Mouse (Mus musculus): ENCODE data around the gene Olfr1006. TPM values are rescaled to one million over a fixed set of nuclear protein-coding genes. Genes with fewer than 3 reads are reported as not detected.
"Not testable (repeated sequence)": the region's sequence is repeated elsewhere in the genome, so short reads cannot be mapped to it uniquely, and the experiment has no call there.

The Olfr1006 gene
- total RNA-seq (2022): not detected

DNA sequence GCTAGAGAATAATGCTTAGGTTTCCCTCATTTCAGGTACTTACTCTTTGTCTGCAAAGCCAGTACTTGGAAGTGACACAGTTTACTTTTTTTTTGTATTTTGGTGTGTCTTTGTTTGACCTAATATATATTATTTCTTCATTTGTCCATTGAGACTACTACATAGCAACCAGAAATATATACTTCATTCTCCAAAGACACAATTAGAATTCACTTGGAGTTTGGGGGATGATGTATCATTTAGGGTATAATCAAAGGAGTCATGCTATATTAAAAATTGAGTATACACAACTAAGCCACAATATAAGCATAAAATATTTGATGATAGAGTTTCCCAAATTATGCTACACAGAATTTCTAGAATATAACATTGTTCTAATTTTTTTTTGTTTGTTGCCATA lies at the start of gene Olfr1006:
TSS of gene Olfr1006 (minus strand) at position 101 of the 400 bp plus-strand sequence.
- no peak for DNase-seq

DNA sequence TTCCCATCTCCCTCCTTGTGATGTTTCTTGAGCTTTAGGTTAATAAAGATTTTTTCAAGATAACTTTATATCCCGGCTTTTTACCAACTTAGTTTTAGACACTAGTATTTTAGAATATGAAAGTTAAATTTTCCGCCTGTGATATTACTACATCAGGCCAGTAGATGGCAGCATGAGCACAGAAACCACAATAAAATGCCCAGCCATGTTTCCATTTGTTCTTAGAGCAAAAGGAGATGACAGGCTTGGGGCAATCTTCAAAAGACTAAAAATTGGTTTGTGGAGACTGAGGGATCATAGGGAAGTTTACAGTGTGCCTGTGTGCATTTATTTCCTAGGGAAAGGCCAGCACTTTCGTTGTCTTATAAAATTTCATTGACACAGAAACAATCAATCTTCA lies 47.2 kb upstream of the Olfr1006 start:
- no peak for DNase-seq

DNA sequence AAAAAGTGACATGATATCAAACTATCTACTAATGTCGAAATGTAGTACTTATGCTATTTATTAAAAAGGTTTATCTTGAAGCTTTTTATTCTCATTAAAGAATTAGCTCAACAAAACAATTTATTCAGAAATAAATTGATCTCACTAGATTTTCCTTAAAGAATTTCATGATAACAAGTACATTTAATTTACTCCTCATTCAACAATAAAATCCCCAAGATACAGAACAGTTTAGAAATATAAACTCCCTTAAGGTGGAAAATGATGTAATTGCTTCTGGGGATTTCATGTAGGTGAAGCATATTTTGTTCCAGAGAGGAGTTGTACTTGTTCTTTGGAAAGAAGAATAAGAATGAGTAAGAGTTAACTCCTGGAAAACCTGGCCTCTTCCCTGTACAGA lies 36.6 kb upstream of the Olfr1006 start, which contains the start of gene Olfr1009:
TSS of gene Olfr1009 (plus strand) at position 301 of the 400 bp plus-strand sequence.
- no peak for DNase-seq

DNA sequence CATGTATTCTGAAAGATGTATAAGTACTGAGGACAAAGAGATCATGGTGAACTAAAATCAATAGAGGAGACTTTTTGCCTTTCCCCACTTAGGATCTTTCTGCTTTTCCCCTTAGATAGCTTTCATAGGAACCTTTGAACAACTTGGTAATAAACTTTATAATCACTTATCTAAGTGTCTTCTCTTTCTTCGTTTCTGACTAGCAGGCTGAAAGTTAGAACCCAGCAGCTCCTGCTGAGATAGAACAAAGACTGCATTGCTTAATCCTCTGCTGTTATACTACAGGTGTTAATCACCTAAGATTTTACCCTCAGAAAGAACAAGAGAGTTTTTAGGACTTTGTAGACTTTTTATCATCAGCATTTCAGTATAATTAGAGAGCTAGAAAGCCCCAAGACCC lies 32.6 kb upstream of the Olfr1006 start:
- DNase-seq: no peak

GRCm38 (mm10) chr2:85710680-85711079 lies 32.1 kb upstream of the Olfr1006 start:
- not testable (repeated sequence) for DNase-seq

DNA sequence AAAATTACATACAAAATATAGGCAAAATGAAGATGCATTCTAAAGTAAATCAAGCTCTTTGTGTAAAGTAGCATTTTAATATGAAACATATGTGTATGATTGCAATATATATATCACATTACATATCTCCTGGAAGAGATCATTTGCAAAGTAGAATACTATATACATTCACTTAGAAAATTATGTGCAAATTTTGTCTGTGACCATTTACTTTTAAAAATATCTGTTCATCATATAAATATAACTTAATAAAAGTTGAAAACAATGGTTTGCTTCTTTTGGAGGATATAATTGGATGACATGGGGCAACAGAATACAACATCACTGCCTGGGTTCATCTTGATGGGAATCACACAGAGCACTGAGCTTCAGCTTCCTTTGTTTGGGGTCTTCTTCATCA lies 10.6 kb upstream of the Olfr1006 start, which contains the start of gene Olfr1008:
TSS of gene Olfr1008 (plus strand) at position 301 of the 400 bp plus-strand sequence.
- no peak for DNase-seq

GRCm38 (mm10) chr2:85664355-85664754 lies 14.2 kb downstream of the Olfr1006 start, which contains the start of gene Olfr154:
Olfr154 (minus strand) TSS chr2:85664455.
- not testable (repeated sequence) for DNase-seq

DNA sequence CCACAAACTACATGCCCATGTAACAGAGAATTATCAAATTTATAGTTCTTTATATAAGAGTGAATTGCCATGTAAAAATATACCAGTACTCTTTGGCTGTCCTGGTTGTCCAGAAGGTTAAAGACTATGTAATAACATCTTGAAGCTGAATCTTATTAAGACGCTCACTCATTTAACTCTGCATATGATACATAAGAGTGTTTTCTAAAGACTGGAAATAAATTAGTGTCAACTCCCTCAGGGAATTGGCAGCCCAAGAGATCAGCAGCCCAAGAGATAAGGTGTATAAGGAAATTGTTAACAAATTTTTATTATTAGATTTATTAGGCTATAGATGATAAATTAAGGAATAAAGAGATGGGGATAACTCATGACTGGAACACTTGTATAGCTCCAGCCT lies 28.0 kb downstream of the Olfr1006 start, which contains the start of gene Olfr1002:
TSS of gene Olfr1002 (minus strand) at position 101 of the 400 bp plus-strand sequence.
- no peak for DNase-seq

Other genes starting within 250 kb of the Olfr1006 start
- not detected for gene Olfr994, start 242.3 kb downstream of the Olfr1006 start, total RNA-seq (2022)
- gene Olfr995, start 235.1 kb downstream of the Olfr1006 start, total RNA-seq (2022): not detected
- gene 4833423E24Rik, start 159.7 kb downstream of the Olfr1006 start, total RNA-seq (2022): under 1 TPM; 0.26 to 0.66 (median 0.48) TPM
- not detected for gene Olfr996, start 99.6 kb downstream of the Olfr1006 start, total RNA-seq (2022)
- not detected for gene Olfr998, start 89.8 kb downstream of the Olfr1006 start, total RNA-seq (2022)
- not detected for gene Olfr1000, start 66.9 kb downstream of the Olfr1006 start, total RNA-seq (2022)
- not detected for gene Olfr1002, start 28.1 kb downstream of the Olfr1006 start, total RNA-seq (2022)
- gene Olfr154, start 14.3 kb downstream of the Olfr1006 start, total RNA-seq (2022): not detected
- not detected for gene Olfr1008, start 10.7 kb upstream of the Olfr1006 start, total RNA-seq (2022)
- under 1 TPM in 3 of 4 experiments, not detected in 1; 0.17 to 0.24 (median 0.22) TPM for gene Olfr1009, start 36.7 kb upstream of the Olfr1006 start, total RNA-seq (2022)
- not detected for gene Olfr1012, start 84.0 kb upstream of the Olfr1006 start, total RNA-seq (2022)
- gene Olfr1013, start 88.3 kb upstream of the Olfr1006 start, total RNA-seq (2022): not detected
- not detected for gene Olfr1014, start 93.9 kb upstream of the Olfr1006 start, total RNA-seq (2022)
- gene Olfr1015, start 103.2 kb upstream of the Olfr1006 start, total RNA-seq (2022): under 1 TPM in 1 of 4 experiments, not detected in 3; 0.46 TPM
- not detected for gene Olfr1016, start 123.8 kb upstream of the Olfr1006 start, total RNA-seq (2022)
- gene Olfr1018, start 139.7 kb upstream of the Olfr1006 start, total RNA-seq (2022): not detected
- not detected for gene Olfr1019, start 166.7 kb upstream of the Olfr1006 start, total RNA-seq (2022)
- gene Olfr1020, start 168.3 kb upstream of the Olfr1006 start, total RNA-seq (2022): not detected
- gene Olfr1022, start 189.8 kb upstream of the Olfr1006 start, total RNA-seq (2022): not detected
- not detected for gene Olfr1023, start 206.9 kb upstream of the Olfr1006 start, total RNA-seq (2022)
- gene Olfr1024, start 226.3 kb upstream of the Olfr1006 start, total RNA-seq (2022): not detected
- gene Olfr1025-ps1, start 236.4 kb upstream of the Olfr1006 start, total RNA-seq (2022): not detected
- not detected for gene Olfr1026, start 242.8 kb upstream of the Olfr1006 start, total RNA-seq (2022)